In genomic region chr5:124021148-124021547, GRCm38 (mm10) we compare ENCODE assay signal across 12 mouse cellular contexts. TPM values are rescaled to one million over a fixed set of nuclear protein-coding genes. Genes with fewer than 3 reads are reported as not detected.
DNase-seq lines count a peak whose midpoint lies in the region; TF ChIP-seq lines count a peak whose summit lies in the region.
"Had no signal": no experiment of that assay in that cellular context is flagged by ENCODE, and none has a peak within 500 bp of the region (broad histone marks: within the 10 kb centered on the region; RNA-seq: fewer than 3 reads in every experiment).

No protein-coding gene starts in this region.

- DNase-seq in layer of hippocampus, adult 2 months (ENCODE audit: low spot score in 2 of 2), result no peak
- DNase-seq in layer of hippocampus, postnatal 14 days (ENCODE audit: low spot score in 2 of 2), result no peak
- DNase-seq in adipocyte (ENCODE audit: low spot score), result peak; percentile 64
- DNase-seq in lung, postnatal 25 days (ENCODE audit: low spot score), result peak; percentile 75
- no peak for DNase-seq in c-Kit-positive CD71-positive TER-119-positive erythroid progenitor cells, embryonic 14.5 days (ENCODE audit: low spot score)
- no peak for DNase-seq in gastrocnemius, adult 18-20 months (ENCODE audit: low spot score)
- DNase-seq: cerebellum, postnatal 14 days; kidney, adult 18-20 months; layer of hippocampus, adult 9-11 months; right cerebral cortex, postnatal 14 days had no signal

- H3K4me1 ChIP-seq in bone marrow macrophage, adult 2 months (ENCODE audit: control insufficient read depth, insufficient read depth, low read length), result peaks cover 87% of the 10 kb centered on the region

- H3K27ac ChIP-seq in layer of hippocampus, adult 2 months, result peak overlapping the region; percentile 82
- peak overlapping the region; percentile 64 for H3K27ac ChIP-seq in bone marrow macrophage, adult 2 months (ENCODE audit: insufficient read depth, low read depth, low read length)
- H3K27ac ChIP-seq: hindbrain, embryonic 10.5 days had no signal

- TF ChIP-seq POLR2A in bone marrow macrophage, adult 2 months (IDR thresholded peaks at IDR 0.05; ENCODE audit: borderline replicate concordance, low read depth, low read length), result no peak

- no peak overlapping the region for H3K4me3 ChIP-seq in layer of hippocampus, adult 2 months
- no peak overlapping the region for H3K4me3 ChIP-seq in bone marrow macrophage, adult 2 months (ENCODE audit: insufficient read depth, low read length)
- H3K4me3 ChIP-seq: hindbrain, embryonic 10.5 days had no signal

- TF ChIP-seq CTCF in layer of hippocampus, adult 2 months (conservative IDR thresholded peaks at IDR 0.05), result no peak
- no peak for TF ChIP-seq CTCF in bone marrow macrophage, adult 2 months (IDR thresholded peaks at IDR 0.05; ENCODE audit: low read depth, low read length)

RNA-seq across cellular contexts. Expression of gene Vps37b, which starts 10.9 kb away (rescaled TPM):
- 10 to 100 TPM; 36.8 to 42.2 TPM for total RNA-seq in layer of hippocampus, adult 2 months (2021)
- total RNA-seq in layer of hippocampus, postnatal 14 days (2021), result 10 to 100 TPM; 35.9 to 41.0 TPM
- 16.8 and 18.2 TPM in 2 replicates for polyA plus RNA-seq in bone marrow macrophage, adult 2 months (2012; ENCODE audit: insufficient read depth, insufficient read length, missing spikeins)
- total RNA-seq in gastrocnemius, adult 18-20 months (2021), result 1 to 10 TPM; 5.7 to 6.6 TPM

RNA-seq across cellular contexts. Expression of gene Hip1r, which starts 47.7 kb away (rescaled TPM):
- total RNA-seq in layer of hippocampus, adult 2 months (2021), result 10 to 100 TPM; 42.8 to 43.8 TPM
- 10 to 100 TPM; 61.2 to 63.8 TPM for total RNA-seq in layer of hippocampus, postnatal 14 days (2021)
- 0.51 and 0.64 TPM in 2 replicates for polyA plus RNA-seq in bone marrow macrophage, adult 2 months (2012; ENCODE audit: insufficient read depth, insufficient read length, missing spikeins)
- total RNA-seq in gastrocnemius, adult 18-20 months (2021), result 10 to 100 TPM in 1 of 2 experiments, 1 to 10 TPM in 1; 9.4 to 19.6 TPM

Comparison
In these comparisons a context has a peak if more than half of its experiments do, and no peak if none do; other contexts are left out.
1. DNase-seq: peak in adipocyte (single experiment) and lung, postnatal 25 days (single experiment); none in layer of hippocampus, adult 2 months (0 of 2), layer of hippocampus, postnatal 14 days (0 of 2), c-Kit-positive CD71-positive TER-119-positive erythroid progenitor cells, embryonic 14.5 days (single experiment) and gastrocnemius, adult 18-20 months (single experiment).
2. RNA of gene Vps37b, which starts 10.9 kb away (total RNA-seq): 36.8 to 42.2 TPM in layer of hippocampus, adult 2 months and 35.9 to 41.0 TPM in layer of hippocampus, postnatal 14 days; 5.7 to 6.6 TPM in gastrocnemius, adult 18-20 months; every median in the first group is over 4 times any median in the second.